Mouse (Mus musculus): ENCODE measurements around the gene Tas2r119.
"Not testable (repeated sequence)": the region's sequence is repeated elsewhere in the genome, so short reads cannot be mapped to it uniquely, and the experiment has no call there.

Tas2r119 gene

GRCm38 (mm10) chr15:32176989-32177388 lies at the start of gene Tas2r119:
Gene Tas2r119, plus strand, starts transcription at chr15:32177289.
- no peak for DNase-seq (ENCODE audit: low spot score)

- DNase-seq (ENCODE audit: low spot score), result peak; percentile 6
Observed at GRCm38 (mm10) chr15:32132315-32132714, 44.8 kb upstream of the Tas2r119 start.

- DNase-seq (ENCODE audit: low spot score), result no peak
Observed at GRCm38 (mm10) chr15:32141657-32142056, 35.4 kb upstream of the Tas2r119 start.

- no peak for DNase-seq (ENCODE audit: low spot score)
Observed at GRCm38 (mm10) chr15:32144269-32144668, 32.8 kb upstream of the Tas2r119 start.

- DNase-seq (ENCODE audit: low spot score), result no peak
Observed at GRCm38 (mm10) chr15:32153404-32153803, 23.7 kb upstream of the Tas2r119 start.

- DNase-seq (ENCODE audit: low spot score), result no peak
Observed at GRCm38 (mm10) chr15:32153857-32154449, 23.1 kb upstream of the Tas2r119 start.

- no peak for DNase-seq (ENCODE audit: low spot score)
Observed at GRCm38 (mm10) chr15:32156126-32156525, 21.0 kb upstream of the Tas2r119 start.

- DNase-seq (ENCODE audit: low spot score), result no peak
Observed at GRCm38 (mm10) chr15:32160281-32160680, 16.8 kb upstream of the Tas2r119 start.

- no peak for DNase-seq (ENCODE audit: low spot score)
Observed at GRCm38 (mm10) chr15:32171764-32172163, 5.3 kb upstream of the Tas2r119 start.

GRCm38 (mm10) chr15:32172175-32172987 lies 4.7 kb upstream of the Tas2r119 start:
- no peak for DNase-seq (ENCODE audit: low spot score)

GRCm38 (mm10) chr15:32172988-32173329 lies 4.1 kb upstream of the Tas2r119 start:
- no peak for DNase-seq (ENCODE audit: low spot score)

GRCm38 (mm10) chr15:32180010-32180725 lies 3.1 kb downstream of the Tas2r119 start:
- no peak for DNase-seq (ENCODE audit: low spot score)

GRCm38 (mm10) chr15:32182026-32182425 lies 4.9 kb downstream of the Tas2r119 start:
- DNase-seq (ENCODE audit: low spot score), result no peak

GRCm38 (mm10) chr15:32184964-32185363 lies 7.9 kb downstream of the Tas2r119 start:
- no peak for DNase-seq (ENCODE audit: low spot score)

- DNase-seq (ENCODE audit: low spot score), result no peak
Observed at GRCm38 (mm10) chr15:32189879-32190278, 12.8 kb downstream of the Tas2r119 start.

GRCm38 (mm10) chr15:32190436-32190835 lies 13.3 kb downstream of the Tas2r119 start:
- DNase-seq (ENCODE audit: low spot score), result no peak

- no peak for DNase-seq (ENCODE audit: low spot score)
Observed at GRCm38 (mm10) chr15:32192948-32193347, 15.9 kb downstream of the Tas2r119 start.

GRCm38 (mm10) chr15:32198076-32198475 lies 21.0 kb downstream of the Tas2r119 start:
- DNase-seq (ENCODE audit: low spot score), result no peak

- DNase-seq (ENCODE audit: low spot score), result no peak
Observed at GRCm38 (mm10) chr15:32198561-32198960, 21.5 kb downstream of the Tas2r119 start.

GRCm38 (mm10) chr15:32203242-32203641 lies 26.2 kb downstream of the Tas2r119 start:
- no peak for DNase-seq (ENCODE audit: low spot score)

GRCm38 (mm10) chr15:32204908-32205307 lies 27.8 kb downstream of the Tas2r119 start:
- no peak for DNase-seq (ENCODE audit: low spot score)

- not testable (repeated sequence) for DNase-seq (ENCODE audit: low spot score)
Observed at GRCm38 (mm10) chr15:32214687-32215086, 37.6 kb downstream of the Tas2r119 start.

GRCm38 (mm10) chr15:32223028-32223427 lies 45.9 kb downstream of the Tas2r119 start:
- DNase-seq (ENCODE audit: low spot score), result no peak

Data from testis, postnatal 14 days (tissue).